Mouse (Mus musculus) E14TG2a.4 (cell line): ENCODE data around the gene Dynlrb2.

ENCODE experiments used
- H3K27me3 ChIP-seq: 2 replicates; pipeline ENCODE4 v1.6.1; 2014; ENCODE audit warnings: low read length, control low read depth; ENCODE audit not compliant: insufficient read depth
- H3K36me3 ChIP-seq: 2 replicates; pipeline ENCODE4 v1.6.1; 2014; ENCODE audit warnings: low read length, control low read depth; ENCODE audit not compliant: insufficient read depth
- H3K4me1 ChIP-seq: replicated peaks from 2 replicates; pipeline ENCODE4 v1.6.1; 2014; ENCODE audit warnings: low read depth, low read length, control low read depth
- H3K4me3 ChIP-seq: replicated peaks from 2 replicates; pipeline ENCODE4 v1.5.1; 2014; ENCODE audit warnings: mild to moderate bottlenecking, low read length
- H3K9me3 ChIP-seq: 2 replicates; pipeline ENCODE4 v1.6.1; 2014; ENCODE audit warnings: low read length, control low read depth
- CTCF ChIP-seq: conservative IDR thresholded peaks from 2 replicates; pipeline ENCODE4 v1.5.1; 2014; ENCODE audit warnings: low read length
- NANOG ChIP-seq: IDR thresholded peaks from 2 replicates; pipeline ENCODE4 v1.6.1; 2014; ENCODE audit warnings: borderline replicate concordance, low read length, mixed read lengths
- POU5F1 ChIP-seq: IDR thresholded peaks from 2 replicates; pipeline ENCODE4 v1.6.1; 2014; ENCODE audit warnings: low read length, borderline replicate concordance

Gene Dynlrb2

GRCm38 (mm10) chr8:116543366-116543765 is 38.6 kb downstream of the Dynlrb2 start:
- Histone ChIP-seq H3K9me3 (no peaks in the 10 kb centered on the region), H3K36me3 (no peaks in the 10 kb centered on the region), H3K27me3 (peaks cover 38% of the 10 kb centered on the region), H3K4me3 (no peak overlapping the region), H3K4me1 (no peaks in the 10 kb centered on the region)
- TF ChIP-seq CTCF (no peak), NANOG (no peak), POU5F1 (no peak)

GRCm38 (mm10) chr8:116552255-116552654 is 47.5 kb downstream of the Dynlrb2 start:
- Histone ChIP-seq H3K4me3 (no peak overlapping the region), H3K36me3 (no peaks in the 10 kb centered on the region), H3K27me3 (no peaks in the 10 kb centered on the region), H3K9me3 (no peaks in the 10 kb centered on the region), H3K4me1 (no peaks in the 10 kb centered on the region)
- no peak for TF ChIP-seq POU5F1
- no peak for TF ChIP-seq CTCF
- no peak for TF ChIP-seq NANOG

GRCm38 (mm10) chr8:116552778-116553177 is 48.0 kb downstream of the Dynlrb2 start:
- H3K4me1 ChIP-seq: no peaks in the 10 kb centered on the region
- no peak overlapping the region for H3K4me3 ChIP-seq
- no peaks in the 10 kb centered on the region for H3K27me3 ChIP-seq
- no peaks in the 10 kb centered on the region for H3K36me3 ChIP-seq
- TF ChIP-seq CTCF (no peak), NANOG (no peak), POU5F1 (no peak)
- no peaks in the 10 kb centered on the region for H3K9me3 ChIP-seq
